Mouse (Mus musculus): ENCODE measurements at regions not wholly inside any gene's neighbourhood (a gene's known extent, or its start where the extent isn't known, plus 50 kb on each side); places are given as distances from the start of the nearest gene placed in this dataset.

GRCm38 (mm10) chr13:31154066-31154465, 180.1 kb downstream of the Gm5447 start:
- TF ChIP-seq CTCF (IDR thresholded peaks at IDR 0.05; ENCODE audit: low read depth) = no peak

GRCm38 (mm10) chr13:31163878-31164495, 190.0 kb downstream of the Gm5447 start:
- Histone ChIP-seq H3K36me3 (ENCODE audit: control insufficient read depth, insufficient read depth) (no peaks in the 10 kb centered on the region), H3K4me3 (ENCODE audit: low read depth, low read length) (no peak overlapping the region), H3K9ac (ENCODE audit: low read depth, low read length) (no peak overlapping the region), H3K27me3 (replicated peaks; ENCODE audit: control insufficient read depth, insufficient read depth, low read length) (no peaks in the 10 kb centered on the region), H3K4me1 (replicated peaks; ENCODE audit: control insufficient read depth, insufficient read depth, low read length) (no peaks in the 10 kb centered on the region), H3K4me2 (replicated peaks; ENCODE audit: low read depth) (no peak overlapping the region), H3K27ac (ENCODE audit: low read depth, low read length) (no peak overlapping the region), H3K9me3 (ENCODE audit: control insufficient read depth) (no peaks in the 10 kb centered on the region)
- ATAC-seq = no peak
- TF ChIP-seq CTCF (IDR thresholded peaks at IDR 0.05; ENCODE audit: low read depth) = no peak
- WGBS = 81% methylated on average over 6 of the region's 6 CpGs

More at GRCm38 (mm10) chr13:31154066-31154465, 180.1 kb downstream of the Gm5447 start:
- Histone ChIP-seq H3K27ac (ENCODE audit: low read depth, low read length) (no peak overlapping the region), H3K9me3 (ENCODE audit: control insufficient read depth) (no peaks in the 10 kb centered on the region), H3K36me3 (ENCODE audit: control insufficient read depth, insufficient read depth) (no peaks in the 10 kb centered on the region), H3K4me3 (ENCODE audit: low read depth, low read length) (no peak overlapping the region), H3K4me1 (replicated peaks; ENCODE audit: control insufficient read depth, insufficient read depth, low read length) (no peaks in the 10 kb centered on the region), H3K4me2 (replicated peaks; ENCODE audit: low read depth) (no peak overlapping the region), H3K9ac (ENCODE audit: low read depth, low read length) (no peak overlapping the region), H3K27me3 (replicated peaks; ENCODE audit: control insufficient read depth, insufficient read depth, low read length) (no peaks in the 10 kb centered on the region)
- 73% methylated on average over 3 of the region's 3 CpGs for WGBS
- no peak for ATAC-seq

GRCm38 (mm10) chr13:31166286-31166685, 192.3 kb downstream of the Gm5447 start:
- no peaks in the 10 kb centered on the region for H3K36me3 ChIP-seq (ENCODE audit: control insufficient read depth, insufficient read depth)
- H3K4me3 ChIP-seq (ENCODE audit: low read depth, low read length) = no peak overlapping the region
- H3K4me2 ChIP-seq (replicated peaks; ENCODE audit: low read depth) = no peak overlapping the region
- no peak overlapping the region for H3K9ac ChIP-seq (ENCODE audit: low read depth, low read length)
- no peaks in the 10 kb centered on the region for H3K27me3 ChIP-seq (replicated peaks; ENCODE audit: control insufficient read depth, insufficient read depth, low read length)
- WGBS = 58% methylated on average over 5 of the region's 5 CpGs
- no peaks in the 10 kb centered on the region for H3K4me1 ChIP-seq (replicated peaks; ENCODE audit: control insufficient read depth, insufficient read depth, low read length)
- no peaks in the 10 kb centered on the region for H3K9me3 ChIP-seq (ENCODE audit: control insufficient read depth)
- no peak for TF ChIP-seq CTCF (IDR thresholded peaks at IDR 0.05; ENCODE audit: low read depth)
- H3K27ac ChIP-seq (ENCODE audit: low read depth, low read length) = no peak overlapping the region
- no peak for ATAC-seq

- Histone ChIP-seq H3K4me3 (ENCODE audit: low read depth, low read length) (no peak overlapping the region), H3K9me3 (ENCODE audit: control insufficient read depth) (no peaks in the 10 kb centered on the region), H3K9ac (ENCODE audit: low read depth, low read length) (no peak overlapping the region), H3K4me1 (replicated peaks; ENCODE audit: control insufficient read depth, insufficient read depth, low read length) (no peaks in the 10 kb centered on the region), H3K4me2 (replicated peaks; ENCODE audit: low read depth) (no peak overlapping the region), H3K27ac (ENCODE audit: low read depth, low read length) (no peak overlapping the region), H3K27me3 (replicated peaks; ENCODE audit: control insufficient read depth, insufficient read depth, low read length) (no peaks in the 10 kb centered on the region), H3K36me3 (ENCODE audit: control insufficient read depth, insufficient read depth) (no peaks in the 10 kb centered on the region)
- ATAC-seq = no peak
- no peak for TF ChIP-seq CTCF (IDR thresholded peaks at IDR 0.05; ENCODE audit: low read depth)
- WGBS = 77% methylated on average over 2 of the region's 2 CpGs
Measured at GRCm38 (mm10) chr13:31168854-31169253, 194.8 kb downstream of the Gm5447 start.

GRCm38 (mm10) chr13:31171751-31172150, 197.7 kb downstream of the Gm5447 start:
- no peak overlapping the region for H3K4me3 ChIP-seq (ENCODE audit: low read depth, low read length)
- H3K4me1 ChIP-seq (replicated peaks; ENCODE audit: control insufficient read depth, insufficient read depth, low read length) = no peaks in the 10 kb centered on the region
- no peak overlapping the region for H3K4me2 ChIP-seq (replicated peaks; ENCODE audit: low read depth)
- WGBS = 79% methylated on average over 2 of the region's 2 CpGs
- no peaks in the 10 kb centered on the region for H3K36me3 ChIP-seq (ENCODE audit: control insufficient read depth, insufficient read depth)
- no peaks in the 10 kb centered on the region for H3K27me3 ChIP-seq (replicated peaks; ENCODE audit: control insufficient read depth, insufficient read depth, low read length)
- no peak for TF ChIP-seq CTCF (IDR thresholded peaks at IDR 0.05; ENCODE audit: low read depth)
- no peaks in the 10 kb centered on the region for H3K9me3 ChIP-seq (ENCODE audit: control insufficient read depth)
- H3K27ac ChIP-seq (ENCODE audit: low read depth, low read length) = no peak overlapping the region
- no peak for ATAC-seq
- H3K9ac ChIP-seq (ENCODE audit: low read depth, low read length) = no peak overlapping the region

GRCm38 (mm10) chr13:31172580-31172979, 198.6 kb downstream of the Gm5447 start:
- Histone ChIP-seq H3K9me3 (ENCODE audit: control insufficient read depth) (no peaks in the 10 kb centered on the region), H3K36me3 (ENCODE audit: control insufficient read depth, insufficient read depth) (no peaks in the 10 kb centered on the region), H3K4me3 (ENCODE audit: low read depth, low read length) (no peak overlapping the region), H3K9ac (ENCODE audit: low read depth, low read length) (no peak overlapping the region), H3K4me2 (replicated peaks; ENCODE audit: low read depth) (no peak overlapping the region), H3K27me3 (replicated peaks; ENCODE audit: control insufficient read depth, insufficient read depth, low read length) (no peaks in the 10 kb centered on the region), H3K4me1 (replicated peaks; ENCODE audit: control insufficient read depth, insufficient read depth, low read length) (peaks cover 5% of the 10 kb centered on the region; the same call in 1 of the 2 replicates), H3K27ac (ENCODE audit: low read depth, low read length) (no peak overlapping the region)
- ATAC-seq = no peak
- TF ChIP-seq CTCF (IDR thresholded peaks at IDR 0.05; ENCODE audit: low read depth) = no peak
- 64% methylated on average over 5 of the region's 5 CpGs for WGBS

Data from intestine, postnatal 0 days (tissue).